Mouse (Mus musculus) liver, adult 2 months (tissue): ENCODE data around the gene Tmem106b. TPM values are rescaled to one million over a fixed set of nuclear protein-coding genes. Genes with fewer than 3 reads are reported as not detected.
A peak's percentile ranks its signal among the peaks of the same experiment; 100 is the strongest.

Source experiments
- DNase-seq: peaks from one replicate; pipeline ENCODE4 v3.0.0-alpha.2; 2011; ENCODE audit warnings: low read depth, low spot score; ENCODE audit errors: extremely low read depth
- H3K27ac ChIP-seq: fragments of 200-500 bp; replicated peaks from 2 replicates; pipeline ENCODE4 v1.5.1; 2012; ENCODE audit warnings: low read depth, mild to moderate bottlenecking, control low read depth, inconsistent platforms, low read length; ENCODE audit not compliant: insufficient read depth
- H3K27me3 ChIP-seq: fragments of 200-500 bp; 2 replicates; pipeline ENCODE4 v1.6.1; 2012; ENCODE audit warnings: mild to moderate bottlenecking, moderate library complexity, low read length, inconsistent platforms; ENCODE audit not compliant: control insufficient read depth, insufficient read depth
- H3K36me3 ChIP-seq: fragments of 200-500 bp; 2 replicates; pipeline ENCODE4 v1.6.1; 2012; ENCODE audit warnings: low read length, inconsistent platforms; ENCODE audit not compliant: control insufficient read depth, insufficient read depth
- H3K4me1 ChIP-seq: fragments of 200-500 bp; 2 replicates; pipeline ENCODE4 v1.6.1; 2011; ENCODE audit warnings: low read length; ENCODE audit not compliant: control insufficient read depth, insufficient read depth
- H3K4me3 ChIP-seq: fragments of 200-500 bp; 2 replicates; pipeline ENCODE4 v1.5.1; 2011; ENCODE audit warnings: low read depth, mild to moderate bottlenecking, control low read depth, low read length, moderate library complexity; ENCODE audit not compliant: insufficient read depth
- H3K79me2 ChIP-seq: fragments of 200-500 bp; 2 replicates; pipeline ENCODE4 v1.6.1; 2012; ENCODE audit warnings: inconsistent platforms, mild to moderate bottlenecking, low read length, moderate library complexity; ENCODE audit not compliant: control insufficient read depth, insufficient read depth
- H3K9ac ChIP-seq: fragments of 200-500 bp; 2 replicates; pipeline ENCODE4 v1.6.1; 2012; ENCODE audit warnings: low read depth, mild to moderate bottlenecking, control low read depth, inconsistent platforms, low read length
- CTCF ChIP-seq: fragments of 200-500 bp; IDR thresholded peaks from 2 replicates; pipeline ENCODE4 v1.5.1; 2011; ENCODE audit warnings: low read depth, low read length, control low read depth
- POLR2A ChIP-seq: fragments of 200-500 bp; IDR thresholded peaks from 2 replicates; pipeline ENCODE4 v1.6.1; 2011; ENCODE audit warnings: low read length, control low read depth; ENCODE audit not compliant: insufficient read depth; ENCODE audit errors: extremely low read depth
- WGBS: fragments of 180-500 bp; shearing (Covaris S2); methylation state at CpG from one replicate; pipeline ENCODE4 v1.1.7; 2018; 5-methylcytosine and 5-hydroxymethylcytosine counted together
- polyA plus RNA-seq: library from polyadenylated mRNA; depleted of rRNA; stranded (reverse); fragments of >200 nt; gene quantifications from 2 replicates; pipeline ENCODE4 v1.2.3, GENCODE M21; 2012
- total RNA-seq: library from RNA; depleted of rRNA; stranded (reverse); fragments of >200 nt; gene quantifications from 2 replicates; pipeline ENCODE4 v1.2.3, GENCODE M21; 2014

The Tmem106b gene
- total and polyA plus RNA-seq, 2 experiments = 35.5 to 129 TPM

- H3K4me1 ChIP-seq = peaks cover 3% of the 10 kb centered on the region; the same call in 1 of the 2 replicates
- H3K27me3 ChIP-seq = no peaks in the 10 kb centered on the region
- no peaks in the 10 kb centered on the region for H3K36me3 ChIP-seq
- TF ChIP-seq CTCF = no peak
- no peak for TF ChIP-seq POLR2A
- H3K4me3 ChIP-seq = no peak overlapping the region
- DNase-seq = no peak
- no peaks in the 10 kb centered on the region for H3K79me2 ChIP-seq
- H3K9ac ChIP-seq = no peak overlapping the region
- H3K27ac ChIP-seq = no peak overlapping the region
Observed at GRCm38 (mm10) chr6:13061276-13062039, 8.1 kb upstream of the Tmem106b start.

GRCm38 (mm10) chr6:13062063-13062462 is 7.5 kb upstream of the Tmem106b start:
- Histone ChIP-seq H3K9ac (no peak overlapping the region), H3K4me1 (no peaks in the 10 kb centered on the region; the same call in 1 of the 2 replicates), H3K4me3 (no peak overlapping the region), H3K27ac (no peak overlapping the region), H3K79me2 (no peaks in the 10 kb centered on the region), H3K36me3 (no peaks in the 10 kb centered on the region), H3K27me3 (no peaks in the 10 kb centered on the region)
- DNase-seq = peak; percentile 36
- TF ChIP-seq CTCF (no peak), POLR2A (no peak)
- WGBS = 78% methylated on average over 4 of the region's 4 CpGs

GRCm38 (mm10) chr6:13062691-13063255 is 6.8 kb upstream of the Tmem106b start:
- Histone ChIP-seq H3K27me3 (no peaks in the 10 kb centered on the region), H3K9ac (no peak overlapping the region), H3K36me3 (no peaks in the 10 kb centered on the region), H3K27ac (no peak overlapping the region), H3K4me1 (no peaks in the 10 kb centered on the region; the same call in 1 of the 2 replicates), H3K79me2 (no peaks in the 10 kb centered on the region), H3K4me3 (no peak overlapping the region)
- TF ChIP-seq POLR2A (no peak), CTCF (no peak)
- DNase-seq = no peak
- 77% methylated on average over 2 of the region's 2 CpGs for WGBS

GRCm38 (mm10) chr6:13070147-13070425 is 527 bp downstream of the Tmem106b start:
- no peak for DNase-seq
- peak overlapping the region; percentile 81 for H3K4me3 ChIP-seq
- peak overlapping the region; percentile 96 for H3K9ac ChIP-seq
- no peak for TF ChIP-seq CTCF
- no peak for TF ChIP-seq POLR2A
- H3K36me3 ChIP-seq = peaks cover 29% of the 10 kb centered on the region
- no peaks in the 10 kb centered on the region for H3K27me3 ChIP-seq
- H3K27ac ChIP-seq = peak overlapping the region; percentile 88
- H3K79me2 ChIP-seq = no peaks in the 10 kb centered on the region
- H3K4me1 ChIP-seq = peaks cover 3% of the 10 kb centered on the region; the same call in 1 of the 2 replicates
- 0% methylated on average over 11 of the region's 11 CpGs for WGBS

- H3K4me3 ChIP-seq = peak overlapping the region; percentile 81
- peak overlapping the region; percentile 88 for H3K27ac ChIP-seq
- peaks cover 33% of the 10 kb centered on the region for H3K36me3 ChIP-seq
- peaks cover 3% of the 10 kb centered on the region; the same call in 1 of the 2 replicates for H3K4me1 ChIP-seq
- TF ChIP-seq POLR2A (peak; percentile 35; the same call in 1 of the 2 replicates), CTCF (no peak)
- peak overlapping the region; percentile 96 for H3K9ac ChIP-seq
- no peaks in the 10 kb centered on the region for H3K79me2 ChIP-seq
- no peaks in the 10 kb centered on the region for H3K27me3 ChIP-seq
- WGBS = 6% methylated on average over 4 of the region's 4 CpGs
- peak; percentile 99 for DNase-seq
Observed at GRCm38 (mm10) chr6:13070485-13070884, 926 bp downstream of the Tmem106b start.

- Histone ChIP-seq H3K79me2 (no peaks in the 10 kb centered on the region; the same call in 1 of the 2 replicates), H3K9ac (no peak overlapping the region), H3K27ac (no peak overlapping the region), H3K27me3 (no peaks in the 10 kb centered on the region), H3K36me3 (peaks cover 51% of the 10 kb centered on the region), H3K4me3 (no peak overlapping the region), H3K4me1 (peaks cover 3% of the 10 kb centered on the region; the same call in 1 of the 2 replicates)
- WGBS = 85% methylated on average over 4 of the region's 4 CpGs
- no peak for DNase-seq
- TF ChIP-seq POLR2A = no peak
- TF ChIP-seq CTCF = no peak
Observed at GRCm38 (mm10) chr6:13073036-13073435, 3.5 kb downstream of the Tmem106b start.
